Mouse (Mus musculus): ENCODE measurements at regions not wholly inside any gene's neighbourhood (a gene's known extent, or its start where the extent isn't known, plus 50 kb on each side); places are given as distances from the start of the nearest gene placed in this dataset.
A peak's percentile ranks its signal among the peaks of the same experiment; 100 is the strongest.

DNA sequence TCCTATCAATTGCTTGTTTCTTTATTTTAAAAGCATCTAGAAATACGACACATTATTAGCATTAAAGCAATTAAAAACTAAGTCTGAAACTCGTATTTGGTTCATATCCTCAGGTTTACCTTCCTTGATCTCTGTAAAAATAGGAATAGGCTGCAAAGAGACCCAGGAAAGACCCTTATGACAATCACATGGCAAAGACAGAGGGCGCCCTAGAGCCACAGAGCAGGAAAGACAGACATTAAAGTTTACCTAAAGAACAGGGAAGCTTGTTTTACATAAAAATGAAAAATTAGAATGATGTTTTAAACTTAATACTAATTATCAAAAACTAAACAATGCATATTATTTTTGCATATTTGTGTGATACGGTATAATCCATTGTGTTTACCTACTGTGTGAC, 153.2 kb downstream of the Usp25 start:
- DNase-seq (ENCODE audit: low read depth in 1 of 2, low spot score in 2 of 2): no peak

GRCm38 (mm10) chr16:77173026-77173692, 159.7 kb downstream of the Usp25 start:
- no peak for DNase-seq (ENCODE audit: low read depth in 1 of 2, low spot score in 2 of 2)

- peak in 1 of 2 experiments; percentile 14 for DNase-seq (ENCODE audit: low read depth in 1 of 2, low spot score in 2 of 2)
Observed at GRCm38 (mm10) chr16:77174744-77175432, 161.4 kb downstream of the Usp25 start.

DNA sequence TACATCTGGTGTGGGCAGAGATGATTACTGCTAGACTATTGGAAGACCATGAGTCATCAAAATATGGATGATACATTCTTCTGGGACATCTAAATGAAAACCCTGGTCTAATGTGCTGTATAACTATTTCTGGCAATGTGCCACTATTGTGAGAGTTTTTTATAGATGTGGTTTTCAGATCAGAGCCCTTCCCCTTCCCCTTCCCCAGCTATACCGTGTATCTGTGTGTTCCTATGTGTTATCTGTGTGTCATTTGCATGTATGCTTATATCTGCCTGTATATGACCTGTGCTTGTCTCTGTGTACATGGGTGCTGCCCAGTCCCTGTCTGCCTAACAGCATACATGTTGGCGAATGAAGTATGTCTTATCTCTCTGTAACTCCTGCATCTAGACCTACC, 167.5 kb downstream of the Usp25 start:
- no peak for DNase-seq (ENCODE audit: low read depth in 1 of 2, low spot score in 2 of 2)

Measured in monocyte, adult 2 months (primary cell).